Mouse (Mus musculus) hindbrain, embryonic 12.5 days (tissue): ENCODE measurements around the gene Vmn1r168. TPM values are rescaled to one million over a fixed set of nuclear protein-coding genes. Genes with fewer than 3 reads are reported as not detected.
"Not testable (repeated sequence)": the region's sequence is repeated elsewhere in the genome, so short reads cannot be mapped to it uniquely, and the experiment has no call there.

ENCODE experiments used
- ATAC-seq: fragments of 200-750 bp; cut with Nextera tagmentation; 2 replicates; pipeline ENCODE4 v1.8.0; 2017; ENCODE audit warnings: moderate TSS enrichment; ENCODE audit not compliant: low FRiP score
- H3K27ac ChIP-seq: fragments of 300-500 bp; sonication (generic); 2 replicates; pipeline ENCODE4 v1.5.1; 2016; ENCODE audit warnings: mild to moderate bottlenecking
- H3K27me3 ChIP-seq: fragments of 300-500 bp; sonication (generic); 2 replicates; pipeline ENCODE4 v1.6.1; 2016; ENCODE audit warnings: mild to moderate bottlenecking
- H3K36me3 ChIP-seq: fragments of 300-500 bp; sonication (generic); 2 replicates; pipeline ENCODE4 v1.6.1; 2016; ENCODE audit warnings: mild to moderate bottlenecking
- H3K4me1 ChIP-seq: fragments of 300-500 bp; sonication (generic); 2 replicates; pipeline ENCODE4 v1.6.1; 2016
- H3K4me2 ChIP-seq: fragments of 300-500 bp; sonication (generic); replicated peaks from 2 replicates; pipeline ENCODE4 v1.6.1; 2016; ENCODE audit warnings: mild to moderate bottlenecking
- H3K4me3 ChIP-seq: fragments of 300-500 bp; sonication (generic); 2 replicates; pipeline ENCODE4 v1.5.1; 2016; ENCODE audit warnings: mild to moderate bottlenecking
- H3K9ac ChIP-seq: fragments of 300-500 bp; sonication (generic); 2 replicates; pipeline ENCODE4 v1.6.1; 2016; ENCODE audit warnings: mild to moderate bottlenecking, moderate library complexity
- H3K9me3 ChIP-seq: fragments of 300-500 bp; sonication (generic); replicated peaks from 2 replicates; pipeline ENCODE4 v1.6.1; 2016; ENCODE audit warnings: mild to moderate bottlenecking
- WGBS: fragments of 180-500 bp; shearing (Covaris S2); methylation state at CpG from one replicate; pipeline ENCODE4 v1.1.7; 2016; 5-methylcytosine and 5-hydroxymethylcytosine counted together
- polyA plus RNA-seq: library from polyadenylated mRNA; unstranded; fragments of >200 nt; fragmentation: Nextera tagmentation; extraction: Ambion mirVana; gene quantifications from 2 replicates; pipeline ENCODE4 v1.2.1, GENCODE M21; 2016

The Vmn1r168 gene
- polyA plus RNA-seq = not detected in 2 replicates

DNA sequence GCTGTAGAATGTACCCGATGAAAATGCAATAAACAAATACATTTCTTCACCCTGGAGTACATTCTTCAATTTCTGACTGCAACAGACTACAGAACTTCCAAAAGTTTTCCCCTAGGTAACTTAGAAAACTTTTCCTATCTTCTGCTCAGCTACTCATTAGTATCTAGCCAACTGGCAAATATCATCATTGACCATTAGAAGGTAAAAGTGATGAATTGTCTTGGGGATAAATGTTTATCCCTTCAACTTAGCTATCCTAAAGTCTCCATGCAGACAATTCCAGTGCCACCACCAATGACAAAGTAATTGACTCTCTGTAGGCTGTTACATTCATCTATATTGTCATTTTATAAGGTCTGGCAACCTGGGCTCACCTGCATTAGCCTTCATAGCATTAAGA is at the start of gene Vmn1r168:
Gene Vmn1r168 (plus strand): TSS at position 301 of the 400 bp plus-strand sequence.
- H3K36me3 ChIP-seq, H3K4me3 ChIP-seq, H3K27me3 ChIP-seq, H3K4me1 ChIP-seq, H3K4me2 ChIP-seq, ATAC-seq, H3K9ac ChIP-seq, H3K27ac ChIP-seq: not testable (repeated sequence)
- peaks cover 20% of the 10 kb centered on the region for H3K9me3 ChIP-seq
- no CpG with 5 or more reads among the region's 1 CpGs for WGBS

DNA sequence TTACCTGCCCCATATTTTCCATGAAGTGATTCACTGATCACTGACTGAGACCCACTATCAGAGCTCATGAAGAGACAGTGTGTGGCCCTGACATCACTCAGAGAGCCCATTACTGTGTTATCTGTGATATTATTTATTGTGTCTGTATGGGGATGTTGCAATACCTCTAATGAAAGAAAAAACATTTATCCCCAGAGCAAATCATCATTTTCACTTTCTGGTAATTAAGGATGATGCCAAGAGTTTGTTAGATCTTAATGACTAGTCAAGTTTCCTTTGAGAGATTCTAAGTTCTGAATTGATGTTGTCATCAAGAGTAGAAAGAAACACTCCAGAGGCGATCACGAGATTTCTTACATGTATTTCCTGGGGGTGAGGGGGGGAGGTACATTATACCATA is 32.4 kb upstream of the Vmn1r168 start, which contains the start of gene Vmn1r167:
Gene Vmn1r167 (minus strand): TSS at position 101 of the 400 bp plus-strand sequence.
- H3K9me3 ChIP-seq, H3K36me3 ChIP-seq, H3K27me3 ChIP-seq, H3K9ac ChIP-seq, H3K4me3 ChIP-seq, H3K27ac ChIP-seq, H3K4me1 ChIP-seq, H3K4me2 ChIP-seq, ATAC-seq: not testable (repeated sequence)
- 85% methylated on average over 2 of the region's 2 CpGs for WGBS

DNA sequence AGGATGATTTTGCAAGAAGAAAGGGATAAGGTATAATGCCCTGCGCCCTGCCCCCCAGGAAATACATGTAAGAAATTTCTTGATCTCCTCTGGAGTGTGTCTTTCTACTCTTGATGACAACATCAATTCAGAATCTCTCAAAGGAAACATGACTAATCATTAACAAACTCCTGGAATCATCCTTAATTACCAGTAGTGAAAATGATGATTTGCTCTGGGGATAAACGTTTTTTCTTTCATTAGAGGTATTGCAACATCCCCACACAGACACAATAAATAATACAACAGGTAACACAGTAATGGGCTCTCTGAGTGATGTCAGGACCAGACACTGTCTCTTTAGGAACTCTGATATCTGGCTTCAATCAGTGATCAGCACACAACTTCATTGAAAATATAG is 35.7 kb downstream of the Vmn1r168 start, which contains the start of gene Vmn1r169:
Gene Vmn1r169 (plus strand): TSS at position 301 of the 400 bp plus-strand sequence.
- not testable (repeated sequence) for H3K27me3 ChIP-seq, H3K9me3 ChIP-seq, H3K36me3 ChIP-seq, H3K27ac ChIP-seq, H3K4me1 ChIP-seq, H3K9ac ChIP-seq, ATAC-seq, H3K4me2 ChIP-seq, H3K4me3 ChIP-seq
- WGBS = 83% methylated on average over 1 of the region's 2 CpGs

Other genes starting within 250 kb of the Vmn1r168 start
- not detected in 2 replicates for gene Nlrp4e, start 238.5 kb upstream of the Vmn1r168 start, polyA plus RNA-seq
- 0.07 TPM in 1 of 2 replicates, not detected in the other for gene Nlrp5, start 153.8 kb upstream of the Vmn1r168 start, polyA plus RNA-seq
- not detected in 2 replicates for gene Vmn1r167, start 32.5 kb upstream of the Vmn1r168 start, polyA plus RNA-seq
- not detected in 2 replicates for gene Vmn1r169, start 35.8 kb downstream of the Vmn1r168 start, polyA plus RNA-seq
- gene Vmn1r170, start 66.4 kb downstream of the Vmn1r168 start, polyA plus RNA-seq = not detected in 2 replicates
- not detected in 2 replicates for gene Vmn1r171, start 91.0 kb downstream of the Vmn1r168 start, polyA plus RNA-seq
- not detected in 2 replicates for gene Vmn1r172, start 118.6 kb downstream of the Vmn1r168 start, polyA plus RNA-seq
- gene Vmn1r173, start 161.0 kb downstream of the Vmn1r168 start, polyA plus RNA-seq = not detected in 2 replicates
- not detected in 2 replicates for gene Vmn1r174, start 212.5 kb downstream of the Vmn1r168 start, polyA plus RNA-seq